Mouse (Mus musculus) ES-E14 (cell line): ENCODE data around the gene 6430550D23Rik. TPM values are rescaled to one million over a fixed set of nuclear protein-coding genes. Genes with fewer than 3 reads are reported as not detected.
A peak's percentile ranks its signal among the peaks of the same experiment; 100 is the strongest.

Experiments
- DNase-seq: peaks from one replicate; pipeline ENCODE4 v3.0.0-alpha.2; 2013; ENCODE audit warnings: low read depth, low spot score
- H3K27ac ChIP-seq: 2 replicates; pipeline ENCODE4 v1.5.1; 2012; ENCODE audit warnings: low read depth, mild to moderate bottlenecking, low read length, moderate library complexity, mixed read lengths; ENCODE audit not compliant: poor library complexity, insufficient read depth, severe bottlenecking
- H3K36me3 ChIP-seq: 2 replicates; pipeline ENCODE4 v1.6.1; 2012; ENCODE audit warnings: mild to moderate bottlenecking, low read length, moderate library complexity, mixed read lengths; ENCODE audit not compliant: control insufficient read depth, poor library complexity, insufficient read depth, severe bottlenecking
- H3K4me1 ChIP-seq, 2 experiments: fragments of 150-350 bp in 1 of 2; sonication (generic) in 1 of 2; 2 replicates each; pipeline ENCODE4 v1.6.1; 2012; ENCODE audit warnings: low read length in 2 of 2, mild to moderate bottlenecking in 1 of 2, mixed read lengths in 1 of 2; ENCODE audit not compliant: control insufficient read depth in 2 of 2, insufficient read depth in 2 of 2, poor library complexity in 1 of 2
- H3K4me3 ChIP-seq, 2 experiments: fragments of 150-350 bp in 1 of 2; sonication (generic) in 1 of 2; 2 replicates each; pipeline ENCODE4 v1.5.1; 2012; ENCODE audit warnings: low read length in 2 of 2, low read depth in 1 of 2, mild to moderate bottlenecking in 1 of 2, mixed read lengths in 1 of 2; ENCODE audit not compliant: insufficient read depth in 1 of 2, poor library complexity in 1 of 2, severe bottlenecking in 1 of 2
- H3K9ac ChIP-seq: 2 replicates; pipeline ENCODE4 v1.6.1; 2012; ENCODE audit warnings: low read depth, mild to moderate bottlenecking, low read length, mixed read lengths; ENCODE audit not compliant: poor library complexity, insufficient read depth, severe bottlenecking
- H3K9me3 ChIP-seq: fragments of 150-350 bp; sonication (generic); 2 replicates; pipeline ENCODE4 v1.6.1; 2012; ENCODE audit warnings: low read depth, mild to moderate bottlenecking, low read length; ENCODE audit not compliant: control insufficient read depth, insufficient read depth
- CHD2 ChIP-seq: IDR thresholded peaks from 2 replicates; pipeline ENCODE4 v1.6.1; 2014; ENCODE audit warnings: mild to moderate bottlenecking, low read depth, low read length, inconsistent platforms
- HCFC1 ChIP-seq: IDR thresholded peaks from 2 replicates; pipeline ENCODE4 v1.6.1; 2012; ENCODE audit warnings: low read length, inconsistent platforms, borderline replicate concordance; ENCODE audit not compliant: insufficient read depth
- MAFK ChIP-seq: IDR thresholded peaks from 2 replicates; pipeline ENCODE4 v1.6.1; 2014; ENCODE audit warnings: mild to moderate bottlenecking, low read depth, low read length, inconsistent platforms; ENCODE audit not compliant: insufficient read depth
- ZC3H11A ChIP-seq: IDR thresholded peaks from 2 replicates; pipeline ENCODE4 v1.6.1; 2012; ENCODE audit warnings: low read depth, mild to moderate bottlenecking, inconsistent platforms, low read length, borderline replicate concordance
- ZNF384 ChIP-seq: IDR thresholded peaks from 2 replicates; pipeline ENCODE4 v1.6.1; 2012; ENCODE audit warnings: low read depth, low read length, inconsistent platforms
- in situ Hi-C, 2 experiments: fragments of 600-800 bp; cut with MboI; formaldehyde crosslinking; loops; one replicate each; pipeline ENCODE4 v1.15.1; 2025; ENCODE audit warnings: low sequenced_read_pairs in 2 of 2, inconsistent platforms in 1 of 2; ENCODE audit not compliant: unreplicated experiment in 2 of 2
- total RNA-seq: library from RNA; depleted of rRNA; stranded (reverse); fragments of 300-350 nt; gene quantifications from 2 replicates; pipeline ENCODE4 v1.2.3, GENCODE M21; 2012

6430550D23Rik gene
- total RNA-seq, 1 experiment, result 0.98 TPM

- Histone ChIP-seq H3K9ac (no peak overlapping the region), H3K4me3 (peak overlapping the region in 1 of 2 experiments; percentile 39; a peak in 2 of 4 replicates), H3K9me3 (no peaks in the 10 kb centered on the region), H3K4me1 (peaks cover 3 to 12% of the 10 kb centered on the region in 2 experiments; a peak in 1 of 4 replicates), H3K36me3 (no peaks in the 10 kb centered on the region), H3K27ac (no peak overlapping the region)
- in situ Hi-C loops, result loop anchor here in 1 of 2 experiments (5.0 kb wide), 1 partner anchor 112 kb away; the partner anchor contains the start of gene Fam83c
- TF ChIP-seq ZNF384, result no peak
- no peak for DNase-seq
These were observed 63.1 kb downstream of the 6430550D23Rik start for GRCm38 (mm10) chr2:155944685-155945084.

- no peak overlapping the region for H3K4me3 ChIP-seq
- TF ChIP-seq HCFC1, result no peak
- no peak for TF ChIP-seq ZNF384
- TF ChIP-seq MAFK, result no peak
- TF ChIP-seq CHD2, result no peak
- no peak for TF ChIP-seq ZC3H11A
- in situ Hi-C loops, result no loop called here
- H3K4me1 ChIP-seq, result peaks cover 3 to 12% of the 10 kb centered on the region in 2 experiments; a peak in 1 of 4 replicates
- H3K9me3 ChIP-seq, result no peaks in the 10 kb centered on the region
- H3K9ac ChIP-seq, result no peak overlapping the region
- DNase-seq, result no peak
- no peaks in the 10 kb centered on the region for H3K36me3 ChIP-seq
- no peak overlapping the region for H3K27ac ChIP-seq
These were observed 64.3 kb downstream of the 6430550D23Rik start for GRCm38 (mm10) chr2:155943463-155943862.

- H3K27ac ChIP-seq, result no peak overlapping the region
- peak overlapping the region; percentile 15 for H3K9ac ChIP-seq
These were observed 65.9 kb downstream of the 6430550D23Rik start for GRCm38 (mm10) chr2:155941697-155942442.

GRCm38 (mm10) chr2:155940681-155941080 is 67.1 kb downstream of the 6430550D23Rik start, which contains the start of gene Gm15557:
Gene Gm15557, plus strand, starts transcription at chr2:155940728.
- no peaks in the 10 kb centered on the region for H3K36me3 ChIP-seq
- DNase-seq, result no peak
- H3K4me3 ChIP-seq, result no peak within 1 kb of the TSS
- no peaks in the 10 kb centered on the region for H3K9me3 ChIP-seq
- no peak for TF ChIP-seq MAFK
- H3K4me1 ChIP-seq, result peaks cover 0 to 12% of the 10 kb centered on the region in 2 experiments; a peak in 1 of 4 replicates
- no peak within 1 kb of the TSS for H3K9ac ChIP-seq
- in situ Hi-C loops, result no loop called here
- no peak within 1 kb of the TSS for H3K27ac ChIP-seq

More at GRCm38 (mm10) chr2:155941697-155942442, 65.9 kb downstream of the 6430550D23Rik start:
- TF ChIP-seq MAFK (no peak), ZNF384 (no peak), ZC3H11A (no peak), CHD2 (no peak), HCFC1 (no peak)
- Histone ChIP-seq H3K36me3 (no peaks in the 10 kb centered on the region), H3K9me3 (no peaks in the 10 kb centered on the region), H3K4me1 (peaks cover 1 to 12% of the 10 kb centered on the region in 2 experiments; a peak in 1 of 4 replicates), H3K4me3 (peak overlapping the region; percentile 23 to 47; a peak in 3 of 4 replicates)
- in situ Hi-C loops, result no loop called here
- no peak for DNase-seq
